Comparison of ENCODE assay signal across 10 mouse cellular contexts in genomic region chr11:84780143-84780870, GRCm38 (mm10). TPM values are rescaled to one million over a fixed set of nuclear protein-coding genes. Genes with fewer than 3 reads are reported as not detected.
DNase-seq lines count a peak whose midpoint lies in the region; ATAC-seq and TF ChIP-seq lines count a peak whose summit lies in the region.
"Had no signal": no experiment of that assay in that cellular context is flagged by ENCODE, and none has a peak within 500 bp of the region (broad histone marks: within the 10 kb centered on the region; RNA-seq: fewer than 3 reads in every experiment).

No protein-coding gene starts in this region.

- H3K9ac ChIP-seq in heart, embryonic 11.5 days (ENCODE audit: low read depth, low read length) = no peak overlapping the region
- H3K9ac ChIP-seq in heart, adult 2 months (ENCODE audit: low read depth, low read length) = no peak overlapping the region
- H3K9ac ChIP-seq in forebrain, embryonic 15.5 days (replicated peaks) = no peak overlapping the region
- no peak overlapping the region for H3K9ac ChIP-seq in limb, embryonic 13.5 days

- WGBS in heart, embryonic 11.5 days (ENCODE audit: insufficient replicate concordance) = 5% methylated on average over 19 of the region's 19 CpGs
- WGBS in heart, adult 2 months = 7% methylated on average over 19 of the region's 19 CpGs
- 1% methylated on average over 19 of the region's 19 CpGs for WGBS in forebrain, embryonic 15.5 days
- WGBS in limb, embryonic 13.5 days = 1% methylated on average over 19 of the region's 19 CpGs

- no peak for TF ChIP-seq EP300 in heart, adult 2 months (IDR thresholded peaks at IDR 0.05; ENCODE audit: insufficient read depth, low read depth, low read length)

- H3K4me2 ChIP-seq in heart, embryonic 11.5 days = peak overlapping the region; percentile 3; the same call in 1 of the 2 replicates
- peak overlapping the region; percentile 16 for H3K4me2 ChIP-seq in forebrain, embryonic 15.5 days (replicated peaks)
- peak overlapping the region; percentile 25 for H3K4me2 ChIP-seq in limb, embryonic 13.5 days (replicated peaks)

- no peak for ATAC-seq in heart, embryonic 11.5 days (replicated peaks; ENCODE audit: insufficient number of reproducible peaks, low FRiP score, low TSS enrichment)
- peak; percentile 68 for ATAC-seq in forebrain, embryonic 15.5 days (replicated peaks)
- no peak for ATAC-seq in limb, embryonic 13.5 days (ENCODE audit: low FRiP score, low read depth)
- ATAC-seq in cerebellum, adult (ENCODE audit: insufficient number of reproducible peaks, low FRiP score, low TSS enrichment) = no peak

- no peak for TF ChIP-seq POLR2A in heart, adult 2 months (IDR thresholded peaks at IDR 0.05; ENCODE audit: insufficient read depth, low read depth, low read length)

- no peak overlapping the region for H3K4me3 ChIP-seq in heart, embryonic 11.5 days (ENCODE audit: low read depth, low read length)
- H3K4me3 ChIP-seq in heart, adult 2 months = no peak overlapping the region
- peak overlapping the region; percentile 56 for H3K4me3 ChIP-seq in E14TG2a.4 (replicated peaks; ENCODE audit: low read length)
- no peak overlapping the region for H3K4me3 ChIP-seq in forebrain, embryonic 15.5 days
- H3K4me3 ChIP-seq in limb, embryonic 13.5 days = 0 out of 2 replicates have a peak overlapping the region, but pooled peaks have one; percentile 2

- intact Hi-C loops in heart, adult 2 months (cut with DNase I) = no loop called here

- no peaks in the 10 kb centered on the region for H3K79me2 ChIP-seq in heart, adult 2 months (replicated peaks; ENCODE audit: control insufficient read depth, insufficient read depth, low read length)

- no peak for DNase-seq in heart, adult 2 months
- no peak for DNase-seq in spleen, postnatal 4 days (ENCODE audit: low spot score in 2 of 2)
- no peak for DNase-seq in layer of hippocampus, adult 18-20 months (ENCODE audit: low spot score in 2 of 2)
- DNase-seq: B cell, adult 2 months; kidney, adult 9 months had no signal

- H3K9me3 ChIP-seq in heart, embryonic 11.5 days (replicated peaks; ENCODE audit: control insufficient read depth, low read length) = no peaks in the 10 kb centered on the region
- no peaks in the 10 kb centered on the region for H3K9me3 ChIP-seq in E14TG2a.4 (ENCODE audit: low read length)
- no peaks in the 10 kb centered on the region for H3K9me3 ChIP-seq in forebrain, embryonic 15.5 days
- H3K9me3 ChIP-seq in limb, embryonic 13.5 days = no peaks in the 10 kb centered on the region

- no peaks in the 10 kb centered on the region for H3K36me3 ChIP-seq in heart, embryonic 11.5 days (ENCODE audit: control insufficient read depth, insufficient read depth, low read length)
- no peaks in the 10 kb centered on the region for H3K36me3 ChIP-seq in heart, adult 2 months (ENCODE audit: control insufficient read depth, insufficient read depth, low read length)
- no peaks in the 10 kb centered on the region for H3K36me3 ChIP-seq in E14TG2a.4 (ENCODE audit: insufficient read depth, low read length)
- H3K36me3 ChIP-seq in forebrain, embryonic 15.5 days = no peaks in the 10 kb centered on the region
- H3K36me3 ChIP-seq in limb, embryonic 13.5 days = no peaks in the 10 kb centered on the region

- H3K27me3 ChIP-seq in heart, embryonic 11.5 days (ENCODE audit: control insufficient read depth, insufficient read depth, low read length) = peaks cover 21% of the 10 kb centered on the region
- H3K27me3 ChIP-seq in heart, adult 2 months (ENCODE audit: control insufficient read depth, insufficient read depth, low read length) = peaks cover 4% of the 10 kb centered on the region; the same call in 1 of the 2 replicates
- H3K27me3 ChIP-seq in E14TG2a.4 (ENCODE audit: insufficient read depth, low read length) = peaks cover 49% of the 10 kb centered on the region
- peaks cover 85% of the 10 kb centered on the region for H3K27me3 ChIP-seq in forebrain, embryonic 15.5 days
- H3K27me3 ChIP-seq in limb, embryonic 13.5 days = peaks cover 50% of the 10 kb centered on the region

- H3K4me1 ChIP-seq in heart, embryonic 11.5 days (ENCODE audit: control insufficient read depth, insufficient read depth, low read length) = peaks cover 7% of the 10 kb centered on the region
- H3K4me1 ChIP-seq in heart, adult 2 months (ENCODE audit: control insufficient read depth, insufficient read depth, low read length) = no peaks in the 10 kb centered on the region
- H3K4me1 ChIP-seq in E14TG2a.4 (replicated peaks; ENCODE audit: low read depth, low read length) = peaks cover 37% of the 10 kb centered on the region
- H3K4me1 ChIP-seq in forebrain, embryonic 15.5 days = peaks cover 30% of the 10 kb centered on the region
- peaks cover 28% of the 10 kb centered on the region for H3K4me1 ChIP-seq in limb, embryonic 13.5 days

- TF ChIP-seq CTCF in heart, adult 2 months (IDR thresholded peaks at IDR 0.05) = no peak
- TF ChIP-seq CTCF in E14TG2a.4 (conservative IDR thresholded peaks at IDR 0.05; ENCODE audit: low read length) = no peak

- no peak overlapping the region for H3K27ac ChIP-seq in heart, embryonic 11.5 days (ENCODE audit: low read depth, low read length)
- H3K27ac ChIP-seq in heart, adult 2 months = no peak overlapping the region
- H3K27ac ChIP-seq in forebrain, embryonic 15.5 days (replicated peaks) = no peak overlapping the region
- H3K27ac ChIP-seq in limb, embryonic 13.5 days = no peak overlapping the region

RNA-seq across cellular contexts. Expression of gene Mrm1, which starts 39.0 kb away (rescaled TPM):
- 13.0 and 13.4 TPM in 2 replicates for polyA plus RNA-seq in heart, embryonic 11.5 days (2014; fragmentation: Nextera tagmentation; extraction: Ambion mirVana)
- 10 to 100 TPM; 18.9 to 19.7 TPM for total RNA-seq in heart, adult 2 months (2021)
- 14.7 and 28.1 TPM in 2 replicates for polyA plus RNA-seq in heart, adult 2 months (2012; rRNA removed)
- 12.3 and 14.3 TPM in 2 replicates for polyA plus RNA-seq in forebrain, embryonic 15.5 days (2015; fragmentation: Nextera tagmentation; extraction: Ambion mirVana)
- polyA plus RNA-seq in limb, embryonic 13.5 days (2015; fragmentation: Nextera tagmentation; extraction: Ambion mirVana) = 8.4 and 8.5 TPM in 2 replicates
- 10 to 100 TPM in 1 of 2 experiments, 1 to 10 TPM in 1; 9.0 to 13.0 TPM for total RNA-seq in layer of hippocampus, adult 18-20 months (2021)

RNA-seq across cellular contexts. Expression of gene Dhrs11, which starts 48.5 kb away (rescaled TPM):
- polyA plus RNA-seq in heart, embryonic 11.5 days (2014; fragmentation: Nextera tagmentation; extraction: Ambion mirVana) = 34.3 and 43.5 TPM in 2 replicates
- total RNA-seq in heart, adult 2 months (2021) = 100 to 1,000 TPM in 1 of 2 experiments, 10 to 100 TPM in 1; 87.7 to 108 TPM
- 186 and 232 TPM in 2 replicates for polyA plus RNA-seq in heart, adult 2 months (2012; rRNA removed)
- polyA plus RNA-seq in forebrain, embryonic 15.5 days (2015; fragmentation: Nextera tagmentation; extraction: Ambion mirVana) = 4.4 and 4.7 TPM in 2 replicates
- 13.1 and 13.2 TPM in 2 replicates for polyA plus RNA-seq in limb, embryonic 13.5 days (2015; fragmentation: Nextera tagmentation; extraction: Ambion mirVana)
- 1 to 10 TPM; 5.3 to 5.8 TPM for total RNA-seq in layer of hippocampus, adult 18-20 months (2021)

Comparison
In these comparisons a context has a peak if more than half of its experiments do, and no peak if none do; other contexts are left out.
1. H3K4me3 ChIP-seq: peak in E14TG2a.4 (single experiment) and limb, embryonic 13.5 days (single experiment); none in heart, embryonic 11.5 days (single experiment), heart, adult 2 months (single experiment) and forebrain, embryonic 15.5 days (single experiment).
2. Peak in every context shown above with its lines, with median percentiles within 50 percentile points of each other: H3K4me2 ChIP-seq.